Mouse (Mus musculus): ENCODE results near the gene Fastkd5.
"Not testable (repeated sequence)": the region's sequence is repeated elsewhere in the genome, so short reads cannot be mapped to it uniquely, and the experiment has no call there.

The Fastkd5 gene

GRCm38 (mm10) chr2:130629839-130630203 lies at the start of gene Fastkd5, which contains the start of gene Ubox5:
Gene Fastkd5, minus strand, starts transcription at chr2:130630027.
Gene Ubox5, minus strand, starts transcription at chr2:130630038.
- peak; percentile 95 to 96 for DNase-seq (ENCODE audit: low spot score in 2 of 2)

- DNase-seq (ENCODE audit: low spot score in 2 of 2): no peak
These were observed 49.3 kb upstream of the Fastkd5 start for GRCm38 (mm10) chr2:130679154-130679553.

GRCm38 (mm10) chr2:130677211-130677610 lies 47.4 kb upstream of the Fastkd5 start:
- no peak for DNase-seq (ENCODE audit: low spot score in 2 of 2)

- peak; percentile 84 to 87 for DNase-seq (ENCODE audit: low spot score in 2 of 2)
These were observed 37.7 kb upstream of the Fastkd5 start, which contains the start of gene Itpa for GRCm38 (mm10) chr2:130667559-130667958. Gene Itpa, plus strand, starts transcription at chr2:130667610.

GRCm38 (mm10) chr2:130664102-130664701 lies 34.4 kb upstream of the Fastkd5 start, which contains the start of gene Ddrgk1:
Gene Ddrgk1, minus strand, starts transcription at chr2:130664659.
- DNase-seq (ENCODE audit: low spot score in 2 of 2): peak; percentile 93 to 97

GRCm38 (mm10) chr2:130663342-130663741 lies 33.5 kb upstream of the Fastkd5 start:
- DNase-seq (ENCODE audit: low spot score in 2 of 2): no peak

GRCm38 (mm10) chr2:130658530-130658929 lies 28.7 kb upstream of the Fastkd5 start:
- peak; percentile 44 to 47 for DNase-seq (ENCODE audit: low spot score in 2 of 2)

- DNase-seq (ENCODE audit: low spot score in 2 of 2): peak; percentile 85 to 88
These were observed 27.7 kb upstream of the Fastkd5 start for GRCm38 (mm10) chr2:130657541-130657940.

- DNase-seq (ENCODE audit: low spot score in 2 of 2): peak; percentile 75 to 83
These were observed 26.7 kb upstream of the Fastkd5 start for GRCm38 (mm10) chr2:130656536-130656935.

GRCm38 (mm10) chr2:130655660-130656339 lies 26.0 kb upstream of the Fastkd5 start:
- no peak for DNase-seq (ENCODE audit: low spot score in 2 of 2)

- no peak for DNase-seq (ENCODE audit: low spot score in 2 of 2)
These were observed 23.9 kb upstream of the Fastkd5 start for GRCm38 (mm10) chr2:130653760-130654159.

- peak in 1 of 2 experiments; percentile 49 for DNase-seq (ENCODE audit: low spot score in 2 of 2)
These were observed 23.5 kb upstream of the Fastkd5 start for GRCm38 (mm10) chr2:130653303-130653702.

- DNase-seq (ENCODE audit: low spot score in 2 of 2): not testable (repeated sequence)
These were observed 19.2 kb upstream of the Fastkd5 start for GRCm38 (mm10) chr2:130649028-130649427.

- DNase-seq (ENCODE audit: low spot score in 2 of 2): no peak
These were observed 15.4 kb upstream of the Fastkd5 start for GRCm38 (mm10) chr2:130645198-130645597.

GRCm38 (mm10) chr2:130642684-130643369 lies 13.0 kb upstream of the Fastkd5 start, which contains the start of gene Lzts3:
Gene Lzts3, minus strand, starts transcription at chr2:130642803.
- DNase-seq (ENCODE audit: low spot score in 2 of 2): peak; percentile 86

GRCm38 (mm10) chr2:130642197-130642660 lies 12.4 kb upstream of the Fastkd5 start:
- peak in 1 of 2 experiments; percentile 51 for DNase-seq (ENCODE audit: low spot score in 2 of 2)

GRCm38 (mm10) chr2:130641351-130642025 lies 11.7 kb upstream of the Fastkd5 start:
- no peak for DNase-seq (ENCODE audit: low spot score in 2 of 2)

GRCm38 (mm10) chr2:130639276-130639675 lies 9.4 kb upstream of the Fastkd5 start:
- no peak for DNase-seq (ENCODE audit: low spot score in 2 of 2)

GRCm38 (mm10) chr2:130638101-130638611 lies 8.3 kb upstream of the Fastkd5 start:
- DNase-seq (ENCODE audit: low spot score in 2 of 2): no peak

GRCm38 (mm10) chr2:130635847-130636246 lies 6.0 kb upstream of the Fastkd5 start:
- no peak for DNase-seq (ENCODE audit: low spot score in 2 of 2)

- DNase-seq (ENCODE audit: low spot score in 2 of 2): no peak
These were observed 5.0 kb upstream of the Fastkd5 start for GRCm38 (mm10) chr2:130634739-130635411.
